Mouse (Mus musculus) frontal cortex, postnatal 10 days (tissue): ENCODE data around the gene Gm19668.
"Not testable (repeated sequence)": the region's sequence is repeated elsewhere in the genome, so short reads cannot be mapped to it uniquely, and the experiment has no call there.

ENCODE experiments used
- DNase-seq, 2 experiments: peaks; one replicate each; pipeline ENCODE4 v3.0.0; 2022; ENCODE audit warnings: low spot score in 2 of 2, mixed read lengths in 1 of 2

Gm19668 gene

GRCm38 (mm10) chr10:77798921-77799508, at the start of gene Gm19668:
Gene Gm19668 (minus strand): TSS chr10:77799133.
- no peak for DNase-seq

GRCm38 (mm10) chr10:77847538-77847937, 48.6 kb upstream of the Gm19668 start:
- no peak for DNase-seq

GRCm38 (mm10) chr10:77846961-77847360, 48.0 kb upstream of the Gm19668 start:
- no peak for DNase-seq

DNA sequence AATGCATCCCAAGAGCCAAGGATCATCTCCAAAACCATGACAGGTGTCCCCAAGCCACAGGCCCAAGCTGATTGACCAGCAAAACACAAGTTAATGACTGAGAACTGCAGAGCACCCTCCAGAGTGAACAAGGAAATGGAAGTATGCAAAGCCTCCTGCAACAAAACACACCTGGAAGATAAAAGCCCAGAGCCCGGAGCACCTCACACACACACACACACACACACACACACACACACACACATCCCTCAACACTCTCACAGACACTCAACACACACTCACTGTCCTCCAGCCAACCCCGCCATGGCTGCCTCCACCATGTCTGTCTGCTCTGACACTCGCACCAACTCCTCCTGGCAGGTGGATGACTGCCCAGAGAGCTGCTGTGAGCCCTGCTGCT, 47.6 kb upstream of the Gm19668 start, which contains the start of gene Gm36176:
Gm36176 (plus strand) TSS at position 301 of the 400 bp plus-strand sequence.
- no peak for DNase-seq

DNA sequence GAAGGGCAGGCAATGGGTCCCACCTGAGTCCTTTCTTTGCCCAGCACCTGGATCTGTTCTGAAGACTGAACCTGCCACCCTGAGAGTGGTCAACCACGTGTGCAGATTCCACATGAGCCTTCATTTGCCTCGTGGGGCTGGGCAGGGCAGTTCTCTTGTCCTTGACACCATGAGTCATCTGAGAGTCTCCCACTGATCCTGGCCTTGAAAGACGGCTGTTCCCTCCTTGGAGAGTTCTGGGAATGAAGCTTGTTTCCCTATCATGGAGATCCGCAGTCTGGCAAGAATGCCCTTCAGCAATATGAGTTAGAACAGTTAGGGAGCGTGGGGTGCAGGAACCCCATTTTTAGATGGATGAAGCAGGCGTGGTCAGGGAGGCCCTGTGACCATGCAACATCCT, 40.1 kb upstream of the Gm19668 start:
- no peak for DNase-seq

- DNase-seq = no peak
Measured at GRCm38 (mm10) chr10:77835647-77836046, 36.7 kb upstream of the Gm19668 start, which contains the start of gene Krtap10-10. Gene Krtap10-10 (plus strand): TSS chr10:77835947.

- DNase-seq = no peak
Measured at GRCm38 (mm10) chr10:77826951-77827350, 28.0 kb upstream of the Gm19668 start, which contains the start of gene Krtap10-4. Gene Krtap10-4 (minus strand): TSS chr10:77827095.

DNA sequence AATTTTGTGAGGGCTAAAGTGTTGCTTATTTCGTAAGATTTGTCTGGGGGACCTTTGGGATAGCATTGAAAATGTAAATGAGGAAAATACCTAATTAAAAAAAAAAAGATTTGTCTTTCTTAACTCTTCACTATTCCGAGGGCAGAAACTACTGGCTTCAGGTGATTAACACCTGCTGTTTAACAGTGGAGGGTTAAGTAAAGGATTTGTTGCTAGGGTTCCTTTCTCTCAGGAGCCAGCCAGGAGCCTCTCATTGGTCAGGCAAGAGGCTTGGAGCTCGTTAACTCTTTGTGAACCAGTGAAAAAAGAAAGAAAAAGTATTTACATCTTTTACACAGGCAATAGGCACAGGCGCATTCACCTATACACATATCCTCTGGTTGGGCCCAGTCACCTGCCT, 20.3 kb upstream of the Gm19668 start:
- DNase-seq = no peak

DNA sequence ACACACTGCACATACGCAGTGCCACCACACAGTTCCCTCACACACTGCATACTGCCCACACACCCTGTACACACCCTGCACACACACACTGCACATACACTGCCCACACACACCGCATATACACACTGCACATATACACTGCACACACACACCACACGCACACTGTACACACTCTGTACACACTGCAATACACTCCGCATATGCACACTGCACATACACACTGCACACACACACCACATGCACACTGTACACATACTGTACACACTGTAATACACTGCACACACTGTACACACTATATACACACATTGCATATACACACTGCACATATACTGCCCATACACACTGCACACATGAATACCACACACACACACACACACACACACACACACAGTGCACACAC, 19.6 kb upstream of the Gm19668 start:
- no peak for DNase-seq

DNA sequence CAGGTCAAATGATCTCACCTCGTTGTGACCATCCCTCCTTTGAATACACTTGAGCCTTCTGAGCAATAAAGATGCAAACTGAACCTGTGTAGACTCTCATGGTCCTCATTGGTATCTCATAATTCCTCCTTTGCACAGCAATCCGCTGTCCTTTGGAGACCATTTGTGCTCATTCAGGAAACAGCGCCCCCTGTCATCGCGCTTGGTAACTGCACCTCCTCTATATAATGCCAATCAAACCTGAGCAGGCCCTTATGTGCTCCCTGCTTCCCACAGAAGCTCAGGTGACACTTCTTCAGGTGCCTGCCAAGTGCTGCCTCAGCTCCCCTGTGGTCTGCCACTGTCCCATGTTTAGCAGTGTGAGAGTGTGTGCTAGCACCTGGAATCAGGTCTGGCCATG, 16.6 kb upstream of the Gm19668 start:
- no peak for DNase-seq

GRCm38 (mm10) chr10:77814382-77814781, 15.4 kb upstream of the Gm19668 start, which contains the start of gene Gm2696:
Gene Gm2696 (plus strand): TSS chr10:77814682.
- no peak for DNase-seq

- no peak for DNase-seq
Measured at GRCm38 (mm10) chr10:77811743-77812142, 12.8 kb upstream of the Gm19668 start, which contains the start of gene Gm9507. Gene Gm9507 (minus strand): TSS chr10:77811843.

DNA sequence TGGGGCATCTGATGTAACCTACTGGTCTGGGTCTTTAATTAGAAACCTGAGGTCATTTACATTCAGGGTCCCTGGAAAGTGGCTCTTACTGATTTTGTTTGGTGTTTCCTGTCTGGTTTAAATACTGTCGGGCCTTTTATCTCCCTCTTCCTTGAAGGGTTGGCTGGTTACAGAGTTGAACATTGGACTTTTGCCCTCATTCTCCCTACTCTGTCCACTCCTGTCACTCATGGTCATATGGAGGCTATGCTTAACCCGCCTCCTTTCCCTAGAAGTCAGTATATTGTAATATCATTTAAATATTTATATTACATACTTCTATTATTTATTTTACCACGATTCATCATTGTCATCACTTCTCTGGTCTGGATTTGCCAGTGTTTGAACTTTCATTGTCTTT, 5.2 kb upstream of the Gm19668 start:
- DNase-seq = no peak

DNA sequence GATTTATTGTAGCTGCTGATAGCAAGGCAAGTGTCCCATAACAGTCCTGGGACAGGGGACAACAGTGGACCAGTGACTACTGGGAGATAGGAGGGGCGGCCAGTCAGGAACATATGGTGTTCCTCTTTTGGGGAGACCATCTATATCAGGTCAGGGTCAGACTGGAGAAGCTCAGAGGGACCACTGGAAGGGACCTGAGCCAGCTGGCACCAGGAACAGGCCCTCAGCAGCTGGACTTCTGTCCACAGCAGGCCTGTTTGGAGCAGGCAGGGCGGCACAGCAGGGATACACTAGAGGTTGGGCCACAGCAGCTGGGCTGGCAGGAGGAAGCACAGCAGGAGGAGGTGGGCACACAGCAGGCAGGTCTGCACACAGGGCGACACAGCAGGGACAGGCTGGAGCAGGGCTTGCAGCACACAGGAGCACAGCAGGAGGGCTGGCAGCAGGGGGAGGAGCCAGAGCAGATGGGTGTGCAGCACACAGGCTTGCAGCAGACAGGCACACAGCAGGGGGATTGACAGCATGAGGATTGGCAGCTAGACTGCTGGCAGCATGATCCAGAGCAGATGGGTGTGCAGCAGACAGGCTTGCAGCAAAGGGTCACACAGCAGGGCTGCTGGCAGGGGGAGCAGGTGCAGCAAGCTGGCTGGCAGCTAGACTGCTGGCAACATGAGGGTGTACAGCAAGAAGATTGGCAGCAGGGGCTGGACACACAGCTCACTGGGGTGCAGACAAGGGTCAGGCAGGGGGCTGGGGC, 591 bp downstream of the Gm19668 start:
- not testable (repeated sequence) for DNase-seq

DNA sequence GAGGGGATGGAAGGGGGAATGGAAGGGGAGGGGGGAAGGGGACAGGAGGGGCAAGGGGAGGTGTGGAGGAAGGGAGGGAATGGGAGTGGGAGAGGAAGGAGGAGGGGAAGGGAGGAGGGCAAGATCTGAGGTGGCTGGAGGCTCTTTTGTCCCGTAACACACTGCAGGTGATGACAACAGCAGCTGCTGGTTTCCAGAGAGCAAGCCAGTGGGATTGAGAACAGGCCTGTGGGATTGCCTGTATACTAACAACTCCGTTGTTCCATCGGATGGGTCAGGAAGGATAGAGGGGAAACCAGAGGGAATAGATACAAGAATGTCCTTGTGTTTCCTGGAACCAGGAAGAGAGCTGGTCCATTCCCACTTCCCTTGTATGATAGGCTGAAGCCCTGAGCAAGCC, 1.3 kb downstream of the Gm19668 start:
- DNase-seq = no peak

DNA sequence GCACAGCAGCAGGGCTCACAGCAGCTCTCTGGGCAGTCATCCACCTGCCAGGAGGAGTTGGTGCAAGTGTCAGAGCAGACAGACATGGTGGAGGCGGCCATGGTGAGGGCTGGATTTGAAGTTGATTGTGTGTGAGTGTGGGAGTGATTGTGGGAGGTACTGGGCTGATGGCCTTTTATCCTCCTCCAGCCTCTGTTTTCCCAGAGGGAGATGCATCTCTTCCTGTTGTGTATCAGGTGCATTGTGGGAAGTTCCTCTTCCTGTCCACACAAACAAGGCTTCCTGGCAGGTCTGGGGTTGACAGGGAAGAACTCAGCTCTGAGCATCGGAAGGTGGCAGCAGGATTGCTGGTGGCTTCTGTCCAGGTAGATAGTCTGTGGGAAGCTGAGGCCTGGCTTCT, 4.0 kb downstream of the Gm19668 start, which contains the start of gene Gm9639:
Gm9639 (minus strand) TSS at position 101 of the 400 bp plus-strand sequence.
- DNase-seq = no peak

- DNase-seq = no peak
Measured at GRCm38 (mm10) chr10:77788621-77789020, 10.3 kb downstream of the Gm19668 start.

GRCm38 (mm10) chr10:77787876-77788275, 11.1 kb downstream of the Gm19668 start, which contains the start of gene Gm7137:
Gene Gm7137 (minus strand): TSS chr10:77788200.
- not testable (repeated sequence) for DNase-seq

DNA sequence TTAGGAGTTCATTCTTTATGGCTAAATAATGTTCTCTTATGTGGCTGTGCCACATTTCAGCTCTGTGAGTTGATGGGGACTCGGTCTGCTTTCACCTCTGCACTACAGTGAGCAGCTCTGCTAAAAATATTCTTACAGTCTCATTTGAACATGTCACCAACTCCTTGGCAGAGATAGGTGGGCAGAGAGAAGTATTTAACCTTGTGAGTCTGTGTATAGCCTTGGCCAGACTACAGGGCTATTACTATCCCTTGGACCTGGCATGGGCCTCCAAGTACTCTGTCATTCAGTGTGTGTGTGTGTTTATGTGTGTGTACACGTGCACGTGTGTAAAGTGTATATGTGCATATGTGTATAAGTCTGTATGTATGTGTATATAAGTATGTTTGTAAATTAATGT, 15.5 kb downstream of the Gm19668 start:
- DNase-seq = not testable (repeated sequence)

DNA sequence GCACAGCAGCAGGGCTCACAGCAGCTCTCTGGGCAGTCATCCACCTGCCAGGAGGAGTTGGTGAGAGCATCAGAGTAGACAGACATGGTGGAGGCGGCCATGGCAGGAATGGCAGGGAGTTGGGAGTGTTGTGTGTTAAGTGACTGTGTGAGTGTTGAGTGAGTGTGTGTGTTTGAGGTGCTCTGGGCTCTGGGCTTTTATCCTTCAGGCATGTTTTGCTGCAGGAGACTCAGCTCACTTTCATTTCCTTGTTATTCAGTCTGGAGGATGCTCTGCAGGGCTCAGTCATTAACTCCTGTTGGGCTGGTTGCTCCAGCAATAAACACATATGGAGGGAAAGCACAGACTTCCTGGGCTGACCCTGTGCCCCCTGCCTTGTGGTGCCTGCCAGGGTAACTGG, 16.5 kb downstream of the Gm19668 start, which contains the start of gene Gm3250:
Gm3250 (minus strand) TSS at position 101 of the 400 bp plus-strand sequence.
- not testable (repeated sequence) for DNase-seq

DNA sequence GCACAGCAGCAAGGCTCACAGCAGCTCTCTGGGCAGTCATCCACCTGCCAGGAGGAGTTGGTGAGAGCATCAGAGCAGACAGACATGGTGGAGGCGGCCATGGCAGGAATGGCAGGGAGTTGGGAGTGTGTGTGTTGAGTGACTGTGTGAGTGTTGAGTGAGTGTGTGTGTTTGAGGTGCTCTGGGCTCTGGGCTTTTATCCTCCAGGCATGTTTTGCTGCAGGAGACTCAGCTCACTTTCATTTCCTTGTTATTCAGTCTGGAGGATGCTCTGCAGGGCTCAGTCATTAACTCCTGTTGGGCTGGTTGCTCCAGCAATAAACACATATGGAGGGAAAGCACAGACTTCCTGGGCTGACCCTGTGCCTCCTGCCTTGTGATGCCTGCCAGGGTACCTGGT, 22.1 kb downstream of the Gm19668 start, which contains the start of gene Gm7138:
Gm7138 (minus strand) TSS at position 101 of the 400 bp plus-strand sequence.
- not testable (repeated sequence) for DNase-seq

DNA sequence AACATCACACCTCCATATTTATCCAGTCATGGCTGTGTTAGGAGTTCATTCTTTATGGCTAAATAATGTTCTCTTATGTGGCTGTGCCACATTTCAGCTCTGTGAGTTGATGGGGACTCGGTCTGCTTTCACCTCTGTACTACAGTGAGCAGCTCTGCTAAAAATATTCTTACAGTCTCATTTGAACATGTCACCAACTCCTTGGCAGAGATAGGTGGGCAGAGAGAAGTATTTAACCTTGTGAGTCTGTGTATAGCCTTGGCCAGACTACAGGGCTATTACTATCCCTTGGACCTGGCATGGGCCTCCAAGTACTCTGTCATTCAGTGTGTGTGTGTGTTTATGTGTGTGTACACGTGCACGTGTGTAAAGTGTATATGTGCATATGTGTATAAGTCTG, 26.8 kb downstream of the Gm19668 start:
- not testable (repeated sequence) for DNase-seq
